Mouse (Mus musculus) activated CD4-positive, CD25-positive, alpha-beta regulatory T cell, adult 4 months (primary cell): ENCODE measurements around the gene Ifna6. TPM values are rescaled to one million over a fixed set of nuclear protein-coding genes. Genes with fewer than 3 reads are reported as not detected.
"Not testable (repeated sequence)": the region's sequence is repeated elsewhere in the genome, so short reads cannot be mapped to it uniquely, and the experiment has no call there.

Experiments used
- ATAC-seq: one replicate; pipeline ENCODE4 v1.8.0; 2017
- polyA plus RNA-seq, 2 experiments: library from polyadenylated mRNA; unstranded; fragments of 100-300 nt; shearing (Covaris generic); gene quantifications; one replicate each; pipeline ENCODE4 v1.2.1; 2017

Gene Ifna6
- polyA plus RNA-seq: not detected

- ATAC-seq: not testable (repeated sequence)
Observed at GRCm38 (mm10) chr4:88827116-88827515, at the start of gene Ifna6. Gene Ifna6, plus strand, starts transcription at chr4:88827416.

- ATAC-seq: not testable (repeated sequence)
Observed at GRCm38 (mm10) chr4:88779550-88779949, 47.7 kb upstream of the Ifna6 start, which contains the start of gene Gm13272. Gene Gm13272, plus strand, starts transcription at chr4:88779850.

GRCm38 (mm10) chr4:88780320-88780719 lies 46.9 kb upstream of the Ifna6 start:
- ATAC-seq: not testable (repeated sequence)

GRCm38 (mm10) chr4:88781831-88782230 lies 45.4 kb upstream of the Ifna6 start, which contains the start of gene Ifnz:
Gene Ifnz, plus strand, starts transcription at chr4:88782131.
- ATAC-seq: not testable (repeated sequence)

GRCm38 (mm10) chr4:88782335-88782734 lies 44.9 kb upstream of the Ifna6 start:
- not testable (repeated sequence) for ATAC-seq

GRCm38 (mm10) chr4:88785409-88785808 lies 41.8 kb upstream of the Ifna6 start, which contains the start of gene Gm13276:
Gene Gm13276, plus strand, starts transcription at chr4:88785709.
- ATAC-seq: not testable (repeated sequence)

- ATAC-seq: not testable (repeated sequence)
Observed at GRCm38 (mm10) chr4:88788402-88788801, 38.8 kb upstream of the Ifna6 start, which contains the start of gene Gm13277. Gene Gm13277, plus strand, starts transcription at chr4:88788632.

GRCm38 (mm10) chr4:88791250-88791649 lies 36.0 kb upstream of the Ifna6 start, which contains the start of gene Gm13278:
Gene Gm13278, plus strand, starts transcription at chr4:88791550.
- ATAC-seq: not testable (repeated sequence)

GRCm38 (mm10) chr4:88793936-88794675 lies 33.1 kb upstream of the Ifna6 start, which contains the start of gene Gm13275:
Gene Gm13275, plus strand, starts transcription at chr4:88794487.
- ATAC-seq: not testable (repeated sequence)

GRCm38 (mm10) chr4:88797097-88797496 lies 30.1 kb upstream of the Ifna6 start, which contains the start of gene Gm13279:
Gene Gm13279, plus strand, starts transcription at chr4:88797397.
- ATAC-seq: not testable (repeated sequence)

GRCm38 (mm10) chr4:88799365-88799764 lies 27.9 kb upstream of the Ifna6 start, which contains the start of gene Gm13285:
Gene Gm13285, plus strand, starts transcription at chr4:88799665.
- not testable (repeated sequence) for ATAC-seq

- not testable (repeated sequence) for ATAC-seq
Observed at GRCm38 (mm10) chr4:88802954-88803353, 24.3 kb upstream of the Ifna6 start, which contains the start of gene Gm13287. Gene Gm13287, plus strand, starts transcription at chr4:88803254.

GRCm38 (mm10) chr4:88805231-88805630 lies 22.0 kb upstream of the Ifna6 start, which contains the start of gene Gm13288:
Gene Gm13288, plus strand, starts transcription at chr4:88805531.
- not testable (repeated sequence) for ATAC-seq

- ATAC-seq: not testable (repeated sequence)
Observed at GRCm38 (mm10) chr4:88805761-88806160, 21.5 kb upstream of the Ifna6 start.

- no peak for ATAC-seq
Observed at GRCm38 (mm10) chr4:88815928-88816327, 11.3 kb upstream of the Ifna6 start, which contains the start of gene Ifna7. Gene Ifna7, plus strand, starts transcription at chr4:88816228.

- no peak for ATAC-seq
Observed at GRCm38 (mm10) chr4:88819659-88820058, 7.6 kb upstream of the Ifna6 start, which contains the start of gene Ifna11. Gene Ifna11, plus strand, starts transcription at chr4:88819959.

GRCm38 (mm10) chr4:88822995-88823394 lies 4.2 kb upstream of the Ifna6 start:
- ATAC-seq: no peak

- ATAC-seq: peak; percentile 46
Observed at GRCm38 (mm10) chr4:88830523-88830922, 3.3 kb downstream of the Ifna6 start.

GRCm38 (mm10) chr4:88835225-88835624 lies 8.0 kb downstream of the Ifna6 start, which contains the start of gene Ifna5:
Gene Ifna5, plus strand, starts transcription at chr4:88835525.
- ATAC-seq: not testable (repeated sequence)

GRCm38 (mm10) chr4:88838828-88839227 lies 11.6 kb downstream of the Ifna6 start:
- no peak for ATAC-seq

- ATAC-seq: no peak
Observed at GRCm38 (mm10) chr4:88840058-88840457, 12.8 kb downstream of the Ifna6 start.

GRCm38 (mm10) chr4:88841438-88841911 lies 14.3 kb downstream of the Ifna6 start, which contains the start of gene Ifna4:
Gene Ifna4, plus strand, starts transcription at chr4:88841861.
- ATAC-seq: no peak

GRCm38 (mm10) chr4:88845334-88845733 lies 18.1 kb downstream of the Ifna6 start:
- no peak for ATAC-seq
